ENCODE assay signal across 9 mouse cellular contexts in genomic region chr4:41628202-41628927, GRCm38 (mm10). TPM values are rescaled to one million over a fixed set of nuclear protein-coding genes. Genes with fewer than 3 reads are reported as not detected.
DNase-seq lines count a peak whose midpoint lies in the region; ATAC-seq lines count a peak whose summit lies in the region.
"Had no signal": no experiment of that assay in that cellular context is flagged by ENCODE, and none has a peak within 500 bp of the region (broad histone marks: within the 10 kb centered on the region; RNA-seq: fewer than 3 reads in every experiment).

No protein-coding gene starts in this region.

- H3K4me3 ChIP-seq in heart, embryonic 12.5 days: no peak overlapping the region
- no peak overlapping the region for H3K4me3 ChIP-seq in embryonic facial prominence, embryonic 11.5 days (ENCODE audit: low read depth, low read length)

- H3K9me3 ChIP-seq in heart, embryonic 12.5 days (replicated peaks): no peaks in the 10 kb centered on the region
- no peaks in the 10 kb centered on the region for H3K9me3 ChIP-seq in embryonic facial prominence, embryonic 11.5 days (replicated peaks; ENCODE audit: control insufficient read depth, low read length)
- H3K9me3 ChIP-seq: G1E had no signal

- 15% methylated on average over 8 of the region's 8 CpGs for WGBS in heart, embryonic 12.5 days
- WGBS in embryonic facial prominence, embryonic 11.5 days: 3% methylated on average over 8 of the region's 8 CpGs

- H3K27me3 ChIP-seq in heart, embryonic 12.5 days (replicated peaks): 0 out of 2 replicates have a peak, but pooled peaks cover 10% of the 10 kb centered on the region
- 0 out of 2 replicates have a peak, but pooled peaks cover 3% of the 10 kb centered on the region for H3K27me3 ChIP-seq in embryonic facial prominence, embryonic 11.5 days (ENCODE audit: control insufficient read depth, insufficient read depth, low read length)

- H3K4me1 ChIP-seq in heart, embryonic 12.5 days (replicated peaks): peaks cover 43% of the 10 kb centered on the region
- peaks cover 18% of the 10 kb centered on the region for H3K4me1 ChIP-seq in embryonic facial prominence, embryonic 11.5 days (ENCODE audit: control insufficient read depth, insufficient read depth, low read length)

- peak; percentile 21 to 41 for DNase-seq in heart, adult 9 months (ENCODE audit: low spot score in 2 of 2)
- peak; percentile 62 for DNase-seq in embryonic facial prominence, embryonic 11.5 days (ENCODE audit: low spot score)
- peak; percentile 61 for DNase-seq in hindlimb bud, embryonic 11.5 days (ENCODE audit: extremely low spot score, low read depth, low spot score)
- peak; percentile 82 for DNase-seq in mesoderm, embryonic 11.5 days (ENCODE audit: low read depth, low spot score)
- no peak for DNase-seq in urinary bladder, adult 18-20 months (ENCODE audit: low spot score in 2 of 2)
- DNase-seq in T-cell, adult 2 months (ENCODE audit: low spot score): no peak

- no peak overlapping the region for H3K9ac ChIP-seq in heart, embryonic 12.5 days
- H3K9ac ChIP-seq in embryonic facial prominence, embryonic 11.5 days (replicated peaks; ENCODE audit: low read length): peak overlapping the region; percentile 32; the same call in 1 of the 2 replicates

- ATAC-seq in heart, embryonic 12.5 days (ENCODE audit: insufficient number of reproducible peaks, low FRiP score): no peak
- peak; percentile 47 for ATAC-seq in embryonic facial prominence, embryonic 11.5 days (replicated peaks; ENCODE audit: insufficient number of reproducible peaks, low FRiP score, low TSS enrichment, low read depth)
- no peak for ATAC-seq in erythroid progenitor cell, adult 5-6 weeks (replicated peaks; ENCODE audit: low FRiP score, poor library complexity, severe bottlenecking)

- H3K4me2 ChIP-seq in heart, embryonic 12.5 days: no peak overlapping the region
- H3K4me2 ChIP-seq in embryonic facial prominence, embryonic 11.5 days (ENCODE audit: low read depth, low read length): no peak overlapping the region

- no peaks in the 10 kb centered on the region for H3K36me3 ChIP-seq in heart, embryonic 12.5 days
- no peaks in the 10 kb centered on the region for H3K36me3 ChIP-seq in embryonic facial prominence, embryonic 11.5 days (replicated peaks; ENCODE audit: control insufficient read depth, insufficient read depth, low read depth, low read length)
- H3K36me3 ChIP-seq: G1E had no signal

- no peak overlapping the region for H3K27ac ChIP-seq in heart, embryonic 12.5 days (ENCODE audit: poor library complexity, severe bottlenecking)
- peak overlapping the region; percentile 39; the same call in 1 of the 2 replicates for H3K27ac ChIP-seq in embryonic facial prominence, embryonic 11.5 days (replicated peaks; ENCODE audit: low read depth, low read length)

RNA-seq across cellular contexts. Expression of gene Enho, which starts 11.8 kb away (rescaled TPM):
- 4.4 and 4.9 TPM in 2 replicates for polyA plus RNA-seq in heart, embryonic 12.5 days (2016; fragmentation: Nextera tagmentation; extraction: Ambion mirVana)
- 19.9 and 24.5 TPM in 2 replicates for polyA plus RNA-seq in embryonic facial prominence, embryonic 11.5 days (2014; fragmentation: Nextera tagmentation; extraction: Ambion mirVana)
- not detected in 2 replicates for total RNA-seq in erythroid progenitor cell, adult 5-6 weeks (2015; ENCODE audit: low replicate concordance)
- not detected in 2 replicates for total RNA-seq in erythroid progenitor cell, adult 5-6 weeks (2017; ENCODE audit: low replicate concordance)
- polyA plus RNA-seq: G1E had no signal

RNA-seq across cellular contexts. Expression of gene Dnaic1, which starts 58.8 kb away (rescaled TPM):
- polyA plus RNA-seq in heart, embryonic 12.5 days (2016; fragmentation: Nextera tagmentation; extraction: Ambion mirVana): 1.4 and 2.1 TPM in 2 replicates
- 0.21 and 1.5 TPM in 2 replicates for polyA plus RNA-seq in embryonic facial prominence, embryonic 11.5 days (2014; fragmentation: Nextera tagmentation; extraction: Ambion mirVana)
- total RNA-seq in erythroid progenitor cell, adult 5-6 weeks (2015; ENCODE audit: low replicate concordance): not detected in 2 replicates
- not detected in 2 replicates for total RNA-seq in erythroid progenitor cell, adult 5-6 weeks (2017; ENCODE audit: low replicate concordance)
- total RNA-seq: G1E had no signal
- polyA plus RNA-seq: G1E had no signal

RNA-seq across cellular contexts. Expression of gene Fam219a, which starts 59.0 kb away (rescaled TPM):
- 2.2 and 2.6 TPM in 2 replicates for polyA plus RNA-seq in heart, embryonic 12.5 days (2016; fragmentation: Nextera tagmentation; extraction: Ambion mirVana)
- polyA plus RNA-seq in embryonic facial prominence, embryonic 11.5 days (2014; fragmentation: Nextera tagmentation; extraction: Ambion mirVana): 2.3 and 4.3 TPM in 2 replicates
- 1.1 TPM in 1 of 2 replicates, not detected in the other for total RNA-seq in erythroid progenitor cell, adult 5-6 weeks (2015; ENCODE audit: low replicate concordance)
- 0.39 and 0.45 TPM in 2 replicates for total RNA-seq in erythroid progenitor cell, adult 5-6 weeks (2017; ENCODE audit: low replicate concordance)

Comparison
In these comparisons a context has a peak if more than half of its experiments do, and no peak if none do; other contexts are left out.
1. DNase-seq: peak in heart, adult 9 months (2 of 2), embryonic facial prominence, embryonic 11.5 days (single experiment), hindlimb bud, embryonic 11.5 days (single experiment) and mesoderm, embryonic 11.5 days (single experiment); none in urinary bladder, adult 18-20 months (0 of 2) and T-cell, adult 2 months (single experiment).